In the genomic region with DNA sequence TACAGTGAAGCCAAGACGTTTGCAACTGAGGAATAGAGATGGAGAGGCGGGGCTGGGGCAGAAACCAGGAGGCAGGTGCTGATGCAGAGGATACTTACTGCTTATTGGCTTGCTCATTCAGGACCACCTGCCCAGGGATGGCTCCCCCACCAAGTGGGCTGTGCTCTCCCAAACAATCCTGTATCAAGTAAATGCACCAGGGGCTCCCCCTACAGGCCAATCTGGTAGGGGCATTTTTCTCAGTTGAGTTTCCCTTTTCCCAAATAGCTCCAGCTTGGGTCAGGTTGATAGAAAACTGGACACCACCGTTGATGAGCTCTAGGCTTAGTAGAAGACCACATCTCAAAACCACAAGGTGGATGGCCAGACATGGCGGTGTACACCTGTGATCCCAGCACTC, we compare ENCODE assay signal across 9 mouse cellular contexts.
DNase-seq lines count a peak whose midpoint lies in the region; ATAC-seq lines count a peak whose summit lies in the region.
"Had no signal": no experiment of that assay in that cellular context is flagged by ENCODE, and none has a peak within 500 bp of the region (broad histone marks: within the 10 kb centered on the region; RNA-seq: fewer than 3 reads in every experiment).

No protein-coding gene starts in this region.

- H3K4me3 ChIP-seq in intestine, embryonic 14.5 days (ENCODE audit: low read depth, low read length) = no peak overlapping the region
- H3K4me3 ChIP-seq in intestine, embryonic 16.5 days (ENCODE audit: low read length) = no peak overlapping the region
- no peak overlapping the region for H3K4me3 ChIP-seq in embryonic facial prominence, embryonic 10.5 days
- H3K4me3 ChIP-seq: liver, embryonic 15.5 days had no signal

- WGBS in intestine, embryonic 14.5 days = 65% methylated on average over 4 of the region's 4 CpGs
- 56% methylated on average over 4 of the region's 4 CpGs for WGBS in intestine, embryonic 16.5 days
- WGBS in embryonic facial prominence, embryonic 10.5 days = 57% methylated on average over 4 of the region's 4 CpGs

- H3K36me3 ChIP-seq in intestine, embryonic 14.5 days (ENCODE audit: control insufficient read depth, insufficient read depth, low read length) = no peaks in the 10 kb centered on the region
- no peaks in the 10 kb centered on the region for H3K36me3 ChIP-seq in intestine, embryonic 16.5 days (ENCODE audit: control insufficient read depth, insufficient read depth, low read length)
- H3K36me3 ChIP-seq in embryonic facial prominence, embryonic 10.5 days (replicated peaks) = no peaks in the 10 kb centered on the region
- H3K36me3 ChIP-seq: liver, embryonic 15.5 days had no signal

- no peaks in the 10 kb centered on the region for H3K27me3 ChIP-seq in intestine, embryonic 14.5 days (replicated peaks; ENCODE audit: control insufficient read depth, insufficient read depth, low read length)
- H3K27me3 ChIP-seq in intestine, embryonic 16.5 days (replicated peaks; ENCODE audit: control insufficient read depth, insufficient read depth, low read length) = no peaks in the 10 kb centered on the region
- no peaks in the 10 kb centered on the region for H3K27me3 ChIP-seq in embryonic facial prominence, embryonic 10.5 days (replicated peaks; ENCODE audit: low read depth, poor library complexity, severe bottlenecking)
- H3K27me3 ChIP-seq: liver, embryonic 15.5 days had no signal

- no peaks in the 10 kb centered on the region for H3K9me3 ChIP-seq in intestine, embryonic 14.5 days (ENCODE audit: control insufficient read depth, low read length)
- H3K9me3 ChIP-seq in intestine, embryonic 16.5 days (ENCODE audit: control insufficient read depth, low read length) = no peaks in the 10 kb centered on the region
- no peaks in the 10 kb centered on the region for H3K9me3 ChIP-seq in embryonic facial prominence, embryonic 10.5 days
- H3K9me3 ChIP-seq: liver, embryonic 15.5 days had no signal

- no peak for ATAC-seq in intestine, embryonic 14.5 days (replicated peaks; ENCODE audit: low FRiP score, low TSS enrichment, low read depth)
- ATAC-seq in intestine, embryonic 16.5 days = no peak
- ATAC-seq in inflammation-experienced regulatory T-cells, adult 6 months = no peak

- DNase-seq in intestine, embryonic 14.5 days (ENCODE audit: low spot score) = peak; percentile 66
- DNase-seq in right cerebral cortex, adult 2 months (ENCODE audit: low spot score in 2 of 2) = peak; percentile 27 to 35
- DNase-seq in right cerebral cortex, postnatal 25 days = no peak
- peak; percentile 70 for DNase-seq in embryonic facial prominence, embryonic 10.5 days (ENCODE audit: low spot score)
- peak; percentile 26 for DNase-seq in thymus, postnatal 25 days
- DNase-seq in heart, adult 9 months (ENCODE audit: low spot score in 2 of 2) = no peak

- no peak overlapping the region for H3K4me2 ChIP-seq in intestine, embryonic 14.5 days (ENCODE audit: low read length)
- H3K4me2 ChIP-seq in intestine, embryonic 16.5 days (ENCODE audit: low read depth, low read length) = no peak overlapping the region
- H3K4me2 ChIP-seq: liver, embryonic 15.5 days had no signal

- H3K27ac ChIP-seq in intestine, embryonic 14.5 days (ENCODE audit: low read depth) = no peak overlapping the region
- H3K27ac ChIP-seq in intestine, embryonic 16.5 days (ENCODE audit: low read length) = no peak overlapping the region
- no peak overlapping the region for H3K27ac ChIP-seq in embryonic facial prominence, embryonic 10.5 days (replicated peaks)
- H3K27ac ChIP-seq: liver, embryonic 15.5 days had no signal

- no peak overlapping the region for H3K9ac ChIP-seq in intestine, embryonic 14.5 days (ENCODE audit: low read length)
- H3K9ac ChIP-seq in intestine, embryonic 16.5 days (ENCODE audit: low read depth, low read length) = no peak overlapping the region
- H3K9ac ChIP-seq: liver, embryonic 15.5 days had no signal

- H3K4me1 ChIP-seq in intestine, embryonic 14.5 days (replicated peaks; ENCODE audit: control insufficient read depth, insufficient read depth, low read length) = peaks cover 21% of the 10 kb centered on the region
- H3K4me1 ChIP-seq in intestine, embryonic 16.5 days (ENCODE audit: control insufficient read depth, insufficient read depth, low read length) = peaks cover 12% of the 10 kb centered on the region
- peaks cover 50% of the 10 kb centered on the region for H3K4me1 ChIP-seq in embryonic facial prominence, embryonic 10.5 days
- H3K4me1 ChIP-seq: liver, embryonic 15.5 days had no signal

Comparison
In these comparisons a context has a peak if more than half of its experiments do, and no peak if none do; other contexts are left out.
1. DNase-seq: peak in intestine, embryonic 14.5 days (single experiment), right cerebral cortex, adult 2 months (2 of 2), embryonic facial prominence, embryonic 10.5 days (single experiment) and thymus, postnatal 25 days (single experiment); none in right cerebral cortex, postnatal 25 days (single experiment) and heart, adult 9 months (0 of 2).